Mouse (Mus musculus) right cerebral cortex, postnatal 25 days (tissue): ENCODE measurements around the gene Tep1.

Source experiments
- DNase-seq: peaks from one replicate; pipeline ENCODE4 v3.0.0; 2022

Tep1 gene

GRCm38 (mm10) chr14:50785251-50785637 lies 85.1 kb downstream of the Tep1 start, which contains the start of gene Ttc5:
Ttc5 (minus strand) TSS chr14:50785519.
- peak; percentile 84 for DNase-seq

GRCm38 (mm10) chr14:50784391-50785250 lies 85.7 kb downstream of the Tep1 start:
- DNase-seq, result no peak

- DNase-seq, result no peak
Observed at GRCm38 (mm10) chr14:50782166-50782565, 88.2 kb downstream of the Tep1 start.
